Mouse (Mus musculus) layer of hippocampus, adult 18-20 months (tissue): ENCODE data around the gene Iqck. TPM values are rescaled to one million over a fixed set of nuclear protein-coding genes. Genes with fewer than 3 reads are reported as not detected.
A peak's percentile ranks its signal among the peaks of the same experiment; 100 is the strongest.

Source experiments
- DNase-seq, 2 experiments: peaks; one replicate each; pipeline ENCODE4 v3.0.0; 2022; ENCODE audit warnings: low spot score in 2 of 2
- total RNA-seq, 2 experiments: library from RNA; stranded (reverse); gene quantifications; 2 replicates each; pipeline ENCODE4 v1.2.3; 2021

Gene Iqck
- total RNA-seq, 2 experiments from 2014 or later = 4.6 to 4.7 TPM

DNA sequence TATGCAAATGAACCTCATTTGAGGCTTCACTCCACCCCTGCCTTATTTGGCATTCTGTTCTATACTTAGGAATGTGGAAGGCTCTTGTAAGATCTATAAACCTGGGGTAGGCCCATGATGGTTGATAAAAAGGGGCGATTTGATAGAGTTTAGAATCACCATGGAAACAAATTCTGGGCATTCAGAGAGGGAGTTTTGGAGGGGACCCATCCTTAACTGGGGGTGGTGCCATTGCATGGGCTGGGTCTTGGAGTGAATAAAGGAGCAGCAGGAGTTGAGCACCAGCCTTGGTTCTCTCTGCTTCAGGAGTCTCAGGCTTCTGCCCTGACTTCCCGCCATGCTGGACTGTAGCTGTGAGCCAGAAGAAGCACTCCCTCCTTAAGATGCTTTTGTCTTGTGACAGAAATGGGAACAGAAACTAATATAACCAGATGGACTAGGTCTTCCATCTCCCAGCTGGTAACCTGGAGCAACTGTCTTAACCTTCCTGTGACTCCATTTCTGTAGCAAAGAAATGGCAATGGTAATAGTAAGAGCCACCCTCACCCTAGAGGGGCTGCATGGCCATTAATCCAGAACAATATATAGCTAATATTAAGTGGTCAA lies 93.2 kb downstream of the Iqck start:
- DNase-seq = no peak

DNA sequence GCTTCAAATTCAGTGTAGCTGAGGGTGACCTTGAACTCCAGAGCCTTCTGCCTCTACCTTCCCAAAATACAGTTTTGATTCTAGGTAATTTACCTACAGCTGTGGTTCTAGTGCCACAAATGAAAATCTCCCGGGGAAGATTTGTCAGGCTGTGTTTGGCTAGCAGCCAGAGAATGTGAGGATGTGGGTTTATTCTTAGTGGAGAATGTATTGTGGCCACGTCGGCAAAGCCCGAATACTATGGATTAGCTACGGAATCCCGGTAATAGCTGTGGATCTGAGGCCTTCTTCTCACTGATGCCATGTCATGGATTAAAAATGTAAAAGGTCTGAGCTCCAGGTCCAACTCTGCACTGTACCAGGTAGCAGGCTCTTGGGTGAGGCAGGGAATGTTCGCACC lies 94.2 kb downstream of the Iqck start:
- no peak for DNase-seq

DNA sequence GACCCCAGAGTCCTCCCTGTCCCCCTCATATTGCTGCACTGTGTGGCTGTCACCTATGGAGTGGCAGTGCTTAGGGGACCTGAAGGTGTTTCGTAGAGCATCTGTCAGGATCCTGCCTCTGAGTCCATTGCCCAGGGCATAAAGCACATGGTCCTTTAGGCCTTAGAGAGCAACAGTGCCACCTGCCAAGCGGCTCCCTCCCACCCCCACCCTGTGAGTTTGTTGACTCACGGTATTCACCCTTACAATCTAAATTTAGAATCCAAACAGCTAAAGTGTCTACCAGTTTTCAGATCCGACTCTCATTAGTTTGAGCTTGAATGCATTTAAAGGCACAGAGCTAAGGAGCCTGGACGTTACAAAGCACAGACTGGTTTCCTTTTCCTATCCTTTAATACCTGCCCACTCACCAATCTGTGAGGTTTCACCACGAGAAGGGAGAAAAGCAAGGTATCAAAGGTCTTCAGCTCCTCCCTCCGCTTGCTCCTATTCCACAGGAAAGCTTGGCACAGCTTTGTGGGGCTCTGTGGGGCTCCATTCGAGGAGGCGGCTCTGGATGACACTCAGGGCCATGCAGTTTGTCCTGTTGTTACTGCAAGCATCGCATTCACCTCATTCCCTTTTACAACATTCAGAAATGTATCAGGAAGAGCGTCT lies 98.2 kb downstream of the Iqck start:
- no peak for DNase-seq

DNA sequence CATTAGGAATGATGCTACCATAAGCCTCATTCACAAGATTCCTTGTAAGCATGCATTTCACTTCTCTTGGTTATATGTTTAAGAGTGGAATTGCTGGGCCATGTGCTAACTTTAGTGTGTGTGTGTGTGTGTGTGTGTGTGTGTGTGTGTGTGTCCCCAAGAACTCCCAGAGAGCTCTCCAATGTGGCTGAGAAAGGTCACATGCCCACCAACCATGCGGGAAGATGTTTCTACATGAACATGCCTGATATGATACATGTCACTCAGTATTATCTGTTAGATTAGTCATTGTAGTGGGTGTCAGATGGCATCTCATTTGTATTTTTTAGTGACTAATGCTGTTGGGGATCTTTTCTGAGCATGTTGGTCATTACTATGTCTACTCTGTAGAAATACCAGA lies 99.4 kb downstream of the Iqck start:
- DNase-seq = no peak

DNA sequence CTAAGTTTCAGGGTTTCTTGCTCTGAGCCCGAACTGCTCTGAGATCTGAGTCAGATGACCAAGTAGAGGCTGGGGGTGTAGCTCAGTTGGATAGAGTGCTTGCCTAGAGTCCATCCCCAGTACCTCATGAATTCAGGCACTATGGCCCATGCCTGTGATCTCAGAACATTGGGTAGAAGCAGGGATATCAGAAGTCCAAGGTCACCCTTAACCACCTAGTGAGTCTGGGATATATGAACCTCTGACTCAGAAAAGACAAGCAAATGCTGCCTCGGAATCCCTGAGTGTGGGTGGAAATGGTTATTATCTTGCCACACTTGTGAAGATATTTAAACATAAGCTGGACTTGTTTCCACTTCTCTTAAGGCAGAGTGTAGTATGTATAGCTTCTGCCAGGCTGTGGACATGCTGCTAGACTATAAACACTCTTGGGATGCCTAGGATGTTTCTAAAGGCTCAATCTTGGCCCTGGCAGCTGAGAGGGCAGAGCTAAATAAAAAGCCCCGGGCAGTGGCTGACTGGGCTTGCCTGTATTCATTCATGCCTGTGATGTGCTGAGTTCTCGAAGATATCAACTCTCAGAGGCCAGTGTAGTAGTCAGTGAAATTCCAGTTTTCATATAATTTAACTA lies 101.2 kb downstream of the Iqck start:
- DNase-seq = no peak

DNA sequence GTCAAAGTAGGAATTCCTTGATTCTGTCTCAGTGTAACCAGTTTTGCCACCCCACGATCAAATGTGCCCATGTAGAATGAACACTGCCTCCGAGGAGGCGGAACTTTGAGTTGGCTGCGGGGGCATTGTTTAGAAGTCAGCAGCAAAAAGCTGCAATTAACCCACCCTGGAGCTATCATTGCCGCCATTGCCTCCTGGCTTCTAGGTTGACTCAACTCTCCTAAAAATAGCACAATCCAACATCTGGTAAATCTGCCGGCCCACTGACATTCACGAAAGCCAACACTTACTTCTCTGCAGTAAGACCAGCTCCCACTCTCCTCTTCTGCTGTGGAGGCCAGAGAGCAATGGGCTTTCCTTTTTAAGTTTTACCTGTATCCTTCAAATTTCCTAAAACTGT lies 103.7 kb downstream of the Iqck start:
- DNase-seq = no peak

DNA sequence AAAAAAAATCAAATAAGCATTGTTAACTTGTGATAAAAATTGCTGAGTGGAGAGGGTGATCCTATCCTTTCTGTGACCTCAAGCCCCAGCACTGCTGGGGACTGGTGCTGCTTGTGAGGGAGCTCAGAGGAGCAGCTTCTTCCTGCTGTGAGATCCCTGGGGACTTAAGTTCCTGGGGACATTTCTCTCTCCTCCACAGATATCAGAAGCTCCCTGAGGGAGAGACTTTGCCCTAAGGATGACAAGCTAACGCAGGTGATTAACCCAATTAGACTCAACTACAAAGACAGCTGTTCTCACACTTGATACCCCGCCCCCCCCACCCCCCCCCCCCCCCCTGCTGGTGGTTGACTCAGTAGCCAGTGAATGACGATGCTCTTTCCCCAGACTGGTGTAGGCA lies 109.2 kb downstream of the Iqck start:
- no peak for DNase-seq

DNA sequence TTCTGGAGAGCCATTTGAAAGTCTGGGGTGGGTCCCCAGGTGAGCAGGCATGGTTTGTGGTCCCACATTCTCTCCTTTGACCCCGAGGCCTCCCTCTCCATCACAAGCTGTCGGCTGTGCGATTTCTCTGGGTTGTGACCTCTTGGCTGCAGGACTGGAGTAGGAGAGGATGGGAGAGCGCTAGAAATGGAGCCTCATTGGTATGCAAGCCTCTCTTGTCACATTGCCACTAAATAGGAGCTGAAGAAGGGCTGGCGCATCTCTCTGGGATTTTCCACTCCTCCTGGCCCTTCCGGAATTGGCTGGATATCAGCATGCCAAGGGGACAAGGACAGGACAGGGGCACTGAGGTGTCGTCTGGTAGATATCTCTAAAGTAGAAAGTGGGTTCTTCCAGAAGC lies 109.6 kb downstream of the Iqck start:
- DNase-seq = no peak

DNA sequence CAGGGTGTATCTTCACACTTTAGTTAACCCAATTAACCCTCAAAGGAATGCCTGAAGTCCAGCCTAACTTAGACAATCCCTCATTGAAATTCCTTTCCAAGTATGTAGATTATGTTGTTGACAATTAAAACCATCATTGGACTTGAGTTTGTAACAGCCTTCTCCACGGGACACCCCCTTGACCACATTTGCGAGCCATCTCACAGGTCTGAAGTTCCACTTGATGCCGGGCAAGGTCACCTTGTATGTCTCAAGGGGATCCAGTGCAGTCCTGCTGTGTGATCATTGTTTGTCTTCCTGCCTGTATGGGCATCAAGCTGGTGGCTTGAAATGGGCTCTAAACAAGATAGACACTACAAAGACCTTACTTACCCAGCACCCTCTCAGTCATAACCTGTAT lies 113.3 kb downstream of the Iqck start:
- no peak for DNase-seq

DNA sequence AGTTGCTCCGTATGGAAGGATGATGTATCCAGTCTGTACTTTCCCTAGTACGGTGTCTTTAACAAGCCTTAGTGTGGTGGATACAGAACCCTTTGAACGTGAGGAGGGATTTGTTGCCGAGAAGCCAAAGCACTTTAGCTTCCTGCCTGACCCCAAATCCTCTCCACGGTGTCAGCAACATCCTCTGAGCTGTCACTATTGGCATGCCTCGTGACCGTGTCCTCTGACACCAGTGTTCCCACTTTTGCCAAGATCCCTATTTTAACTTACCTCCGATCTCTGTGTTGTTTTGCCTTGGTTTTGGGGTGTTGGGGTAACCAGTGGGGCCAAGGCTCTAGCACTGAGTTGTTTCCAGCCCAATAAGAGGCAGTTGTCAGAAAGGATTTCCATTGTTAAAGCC lies 115.9 kb downstream of the Iqck start:
- no peak for DNase-seq

DNA sequence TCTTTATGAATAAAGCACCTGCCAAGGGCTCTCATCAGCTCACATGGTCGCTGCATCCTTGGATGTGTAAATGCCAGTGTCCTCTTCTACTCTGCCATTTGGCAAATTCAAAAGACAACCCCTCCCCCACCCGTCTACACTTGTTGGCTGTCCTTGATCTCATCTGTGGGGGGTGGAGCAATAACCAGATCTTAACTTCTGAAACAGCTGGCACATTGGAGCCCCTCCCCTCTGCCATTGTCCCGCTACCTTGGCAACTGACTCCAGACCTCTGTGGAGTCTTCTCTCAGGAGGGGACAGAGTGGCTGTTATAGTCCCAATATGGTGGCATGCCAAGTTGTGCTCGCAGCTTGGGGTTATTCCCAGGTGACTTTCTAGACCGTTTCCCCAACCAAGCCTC lies 116.8 kb downstream of the Iqck start:
- DNase-seq = no peak

DNA sequence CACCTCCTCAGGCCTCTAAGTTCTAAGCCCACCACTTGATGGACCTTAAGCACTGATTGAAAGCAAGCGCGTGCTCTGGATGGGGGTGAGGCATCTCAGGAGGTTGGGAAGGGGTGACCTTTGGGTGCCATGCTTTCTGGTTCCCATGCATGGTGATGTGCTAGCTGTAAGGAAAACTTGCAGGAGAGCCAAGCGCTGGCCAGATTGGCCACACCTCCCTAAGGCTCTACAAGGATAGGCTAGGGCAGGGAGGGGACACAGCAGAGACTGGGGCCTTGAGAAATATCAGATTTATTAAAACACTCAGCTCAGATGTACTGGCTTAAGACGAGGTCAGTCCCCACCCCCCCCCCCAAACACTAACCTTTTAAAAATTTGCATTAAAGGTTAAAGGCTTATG lies 117.8 kb downstream of the Iqck start:
- DNase-seq = no peak

DNA sequence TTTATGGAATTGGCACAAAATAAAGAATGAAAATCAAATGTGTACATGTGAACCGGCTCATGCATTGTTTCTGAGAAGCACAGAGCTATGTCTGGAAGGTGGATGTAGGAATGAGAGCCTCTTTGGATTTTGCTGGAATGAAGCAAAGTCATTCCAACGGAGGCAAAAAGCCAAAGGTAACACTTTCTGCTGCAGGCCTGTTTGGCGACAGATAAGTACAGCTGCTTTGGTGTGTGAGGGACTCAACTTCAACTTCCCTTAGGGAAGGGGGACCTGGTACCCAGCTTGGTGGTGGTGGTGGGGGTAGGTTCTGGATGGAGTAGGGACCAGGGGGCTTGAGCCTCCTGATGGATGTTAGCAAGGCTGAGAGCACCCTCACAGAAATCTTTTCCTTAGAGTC lies 120.3 kb downstream of the Iqck start:
- DNase-seq = no peak

DNA sequence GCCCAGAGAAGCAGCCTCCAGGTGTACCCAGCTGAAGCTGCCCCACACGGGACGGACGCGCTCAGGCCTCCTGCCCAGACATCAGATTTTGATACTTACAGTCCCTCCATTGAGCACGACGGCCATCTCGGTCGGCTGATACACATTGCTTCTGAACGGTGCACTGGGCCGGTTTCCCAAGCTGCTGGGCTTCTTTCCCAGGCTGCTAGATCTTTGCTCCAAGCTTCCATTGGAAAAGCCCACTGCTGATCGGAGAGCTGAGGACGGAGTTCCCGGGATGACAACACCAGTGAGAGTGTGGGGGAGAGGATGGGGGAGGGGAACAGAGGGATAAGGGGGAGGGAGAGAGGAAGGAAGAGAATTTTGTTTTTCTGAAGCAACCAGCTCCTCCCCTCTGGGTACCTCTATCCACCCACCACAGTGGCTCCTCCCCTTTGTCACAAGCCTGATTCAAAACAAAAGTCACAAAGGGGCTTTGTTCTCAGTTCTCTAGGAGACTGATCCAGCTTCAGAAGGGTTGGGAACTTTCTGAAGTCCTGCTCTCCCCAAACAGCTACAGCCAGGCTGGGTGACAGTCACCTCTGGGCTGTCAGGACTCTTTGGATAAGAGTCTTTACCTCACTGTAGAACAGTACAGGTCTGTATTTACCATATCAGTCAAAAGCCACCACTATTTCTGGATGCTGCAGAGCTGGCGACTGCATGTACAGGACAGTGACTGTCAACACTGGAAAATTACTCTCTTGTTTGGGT lies 121.0 kb downstream of the Iqck start:
- peak; percentile 54 to 85 for DNase-seq

DNA sequence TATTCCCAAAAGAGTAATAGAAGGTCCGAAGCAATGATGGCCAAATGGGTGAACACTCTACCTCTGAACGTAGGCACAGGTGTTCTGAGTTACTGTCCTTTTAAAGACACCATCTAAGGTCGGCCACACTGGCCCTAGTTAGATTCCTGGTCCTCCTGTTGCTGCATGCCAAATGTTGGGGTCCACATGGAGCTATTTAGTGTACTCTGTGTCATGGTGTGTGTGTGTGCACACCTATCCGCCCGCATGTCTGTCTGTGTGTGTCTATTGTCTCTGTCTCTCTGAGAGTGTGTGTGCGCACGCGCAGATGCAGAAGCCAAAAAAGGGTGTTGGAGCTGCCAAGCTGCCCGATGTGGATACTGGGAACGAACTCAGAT lies 121.6 kb downstream of the Iqck start:
- DNase-seq = no peak

DNA sequence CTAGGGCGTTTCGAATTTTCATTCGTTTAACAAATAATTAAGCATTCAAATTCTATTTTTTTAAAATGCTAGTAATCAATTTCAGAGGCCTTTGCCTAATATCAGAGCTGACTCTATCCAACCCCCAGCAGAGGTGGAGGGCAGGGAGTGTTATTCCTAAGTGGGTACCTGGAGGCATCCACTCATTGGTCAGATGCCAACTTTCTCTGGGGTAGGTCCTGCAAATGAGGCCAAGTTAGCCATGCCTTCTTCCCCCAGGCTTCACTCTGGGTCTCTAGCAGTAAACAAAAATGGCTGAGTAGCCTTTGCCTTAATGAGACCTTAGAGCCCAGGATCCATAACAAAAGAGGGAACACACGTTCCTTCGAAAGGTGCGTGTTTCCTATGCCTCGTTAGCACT lies 123.6 kb downstream of the Iqck start:
- no peak for DNase-seq

DNA sequence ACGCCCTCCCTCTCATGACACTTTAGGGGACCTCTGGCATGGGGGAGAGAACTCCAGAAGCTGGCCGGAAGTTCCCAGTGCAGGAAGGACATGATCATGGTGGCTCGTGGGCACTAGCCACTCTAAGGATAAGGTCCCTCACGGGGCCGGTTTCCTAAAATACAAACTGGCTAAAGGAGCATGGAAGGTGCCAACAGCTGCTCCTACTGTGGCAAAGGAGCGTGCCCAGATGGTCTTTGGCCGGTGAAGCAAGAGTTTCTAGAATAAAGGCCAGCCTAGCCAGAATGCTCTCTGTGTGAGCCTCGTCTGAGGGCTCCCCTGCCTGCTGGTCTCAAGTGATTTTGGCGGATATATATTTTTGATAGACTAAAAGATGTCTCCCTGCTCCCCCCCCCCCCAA lies 124.2 kb downstream of the Iqck start:
- DNase-seq = no peak

DNA sequence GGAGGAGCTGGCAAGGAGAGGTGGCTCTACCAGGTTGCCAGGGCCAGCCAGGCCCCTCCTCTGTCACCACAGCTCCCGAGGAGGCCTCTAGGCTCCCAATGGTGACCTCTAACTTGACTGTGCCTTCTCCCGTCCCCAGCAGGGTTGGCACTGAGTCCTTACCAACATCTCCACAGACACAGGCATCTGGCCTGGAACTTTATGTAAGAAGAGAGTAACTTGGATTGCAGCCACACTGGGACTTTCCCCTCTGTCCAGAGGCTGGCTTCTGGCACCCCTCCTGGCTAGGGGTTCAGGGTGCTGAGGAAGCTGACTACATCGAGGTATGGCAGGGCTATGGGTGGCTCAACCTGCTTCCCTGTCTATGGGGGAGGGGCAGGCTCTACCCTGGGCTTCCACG lies 125.8 kb downstream of the Iqck start:
- DNase-seq = no peak

DNA sequence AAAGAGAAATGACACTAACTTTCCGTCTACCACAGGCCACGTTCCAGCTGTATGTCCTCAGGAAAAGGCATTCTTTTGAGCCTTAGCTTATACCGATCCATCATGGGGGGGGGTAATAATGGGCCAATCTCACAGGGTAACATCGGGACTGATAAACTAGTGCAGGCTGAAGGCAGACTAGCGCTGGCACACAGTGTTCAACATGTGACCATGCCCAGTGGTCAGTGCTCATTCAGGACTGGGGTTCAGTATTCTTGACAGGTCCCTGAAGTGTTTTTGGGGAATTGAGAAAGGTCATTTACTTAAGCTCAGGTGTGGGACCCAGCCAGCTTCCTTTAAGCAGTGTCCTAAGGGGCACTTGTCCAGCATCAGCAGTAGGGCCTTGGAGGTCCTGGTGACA lies 126.3 kb downstream of the Iqck start:
- no peak for DNase-seq

DNA sequence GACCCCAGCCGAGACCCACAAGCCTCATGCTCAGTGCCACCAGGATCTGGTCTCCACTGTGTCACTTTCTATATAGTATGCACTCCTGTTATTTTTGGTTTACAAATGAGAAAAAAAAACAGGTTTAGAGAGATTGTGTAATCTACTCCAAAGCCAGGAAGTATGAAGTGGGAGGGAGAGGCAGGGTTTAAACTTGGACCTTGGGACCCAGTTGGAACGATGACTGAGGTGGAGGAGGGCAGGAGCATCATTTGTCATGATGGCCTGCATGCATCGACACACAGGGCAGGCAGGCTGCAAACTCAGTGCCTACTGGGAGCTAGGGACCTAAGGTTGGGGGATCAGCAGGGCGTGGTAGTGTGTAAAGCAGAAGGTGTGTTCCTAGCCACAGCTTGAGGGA lies 127.0 kb downstream of the Iqck start:
- no peak for DNase-seq

DNA sequence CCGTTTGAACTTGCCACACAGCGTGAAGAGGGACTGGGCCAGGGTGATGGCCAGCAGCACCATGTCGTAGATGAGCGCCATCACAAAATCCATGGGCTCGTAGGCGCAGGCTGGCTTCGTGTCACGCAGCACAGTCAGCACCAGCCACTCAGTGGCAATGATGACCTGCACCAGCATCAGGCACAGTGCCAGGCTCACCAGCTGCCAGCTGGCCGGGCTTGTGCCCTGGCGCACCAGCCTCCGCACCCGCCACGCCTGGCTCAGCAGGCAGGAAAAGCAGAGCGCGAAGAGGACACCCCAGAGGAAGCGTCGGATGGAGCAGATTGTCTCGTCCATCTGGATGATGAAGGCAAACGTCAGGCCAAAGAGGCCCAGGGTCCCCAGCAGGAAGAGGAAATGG lies 128.4 kb downstream of the Iqck start:
- peak; percentile 82 to 90 for DNase-seq

DNA sequence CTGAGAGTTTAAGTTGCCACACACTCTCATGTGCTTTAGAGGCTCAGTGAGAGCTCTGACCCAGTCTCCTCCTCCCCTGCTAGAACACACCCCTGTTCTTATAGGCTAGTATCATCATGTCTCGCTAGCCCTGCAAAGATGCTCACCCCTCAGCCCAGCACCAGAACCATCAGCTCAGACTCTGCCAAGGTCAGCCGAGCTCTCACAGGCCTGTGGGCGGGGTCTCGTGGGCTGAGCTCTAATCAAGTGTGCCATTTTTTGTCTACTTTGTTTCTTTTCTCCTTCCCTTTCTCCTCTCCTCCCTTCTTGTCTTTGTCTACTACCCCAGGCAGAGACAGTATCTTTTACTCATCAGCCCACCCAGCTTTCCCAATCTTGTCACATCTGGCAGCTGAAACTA lies 130.2 kb downstream of the Iqck start:
- no peak for DNase-seq
